Mouse (Mus musculus) adrenal gland, postnatal 10 days (tissue): ENCODE results near the gene Hps3. TPM values are rescaled to one million over a fixed set of nuclear protein-coding genes. Genes with fewer than 3 reads are reported as not detected.
"Not testable (repeated sequence)": the region's sequence is repeated elsewhere in the genome, so short reads cannot be mapped to it uniquely, and the experiment has no call there.

Source experiments
- DNase-seq: peaks from one replicate; pipeline ENCODE4 v3.0.0; 2021; ENCODE audit warnings: mixed read lengths
- total RNA-seq, 2 experiments: library from RNA; stranded (reverse); gene quantifications; 2 replicates each; pipeline ENCODE4 v1.2.3; 2021

The Hps3 gene
- total RNA-seq, 2 experiments from 2014 or later = 9.5 to 14.4 TPM

- no peak for DNase-seq
These were observed 27.8 kb downstream of the Hps3 start for GRCm38 (mm10) chr3:20007275-20007674.

- no peak for DNase-seq
These were observed 29.5 kb downstream of the Hps3 start for GRCm38 (mm10) chr3:20005611-20006010.

- no peak for DNase-seq
These were observed 30.7 kb downstream of the Hps3 start for GRCm38 (mm10) chr3:20004422-20004821.

GRCm38 (mm10) chr3:20002786-20003185, 32.3 kb downstream of the Hps3 start:
- peak; percentile 43 for DNase-seq

- no peak for DNase-seq
These were observed 34.3 kb downstream of the Hps3 start for GRCm38 (mm10) chr3:20000806-20001205.

- DNase-seq = no peak
These were observed 35.6 kb downstream of the Hps3 start for GRCm38 (mm10) chr3:19999551-19999950.

GRCm38 (mm10) chr3:19992388-19992787, 42.7 kb downstream of the Hps3 start:
- DNase-seq = no peak

GRCm38 (mm10) chr3:19990031-19990430, 45.1 kb downstream of the Hps3 start:
- no peak for DNase-seq

- no peak for DNase-seq
These were observed 49.0 kb downstream of the Hps3 start for GRCm38 (mm10) chr3:19986123-19986522.

GRCm38 (mm10) chr3:19982846-19983245, 52.3 kb downstream of the Hps3 start:
- no peak for DNase-seq

- no peak for DNase-seq
These were observed 54.0 kb downstream of the Hps3 start for GRCm38 (mm10) chr3:19981156-19981555.

GRCm38 (mm10) chr3:19978474-19978873, 56.6 kb downstream of the Hps3 start:
- DNase-seq = peak; percentile 30

GRCm38 (mm10) chr3:19966072-19966471, 69.0 kb downstream of the Hps3 start:
- no peak for DNase-seq

GRCm38 (mm10) chr3:19965239-19965638, 69.9 kb downstream of the Hps3 start:
- no peak for DNase-seq

- DNase-seq = no peak
These were observed 70.4 kb downstream of the Hps3 start for GRCm38 (mm10) chr3:19964625-19965188.

GRCm38 (mm10) chr3:19962769-19963513, 72.2 kb downstream of the Hps3 start:
- no peak for DNase-seq

- DNase-seq = no peak
These were observed 73.8 kb downstream of the Hps3 start for GRCm38 (mm10) chr3:19961341-19961740.

- no peak for DNase-seq
These were observed 74.5 kb downstream of the Hps3 start for GRCm38 (mm10) chr3:19960570-19961114.

GRCm38 (mm10) chr3:19958983-19959382, 76.1 kb downstream of the Hps3 start:
- no peak for DNase-seq

GRCm38 (mm10) chr3:19958031-19958430, 77.1 kb downstream of the Hps3 start:
- DNase-seq = no peak

GRCm38 (mm10) chr3:19956885-19957284, 78.2 kb downstream of the Hps3 start, which contains the start of gene Cp:
Gene Cp, plus strand, starts transcription at chr3:19957054.
- DNase-seq = no peak

- DNase-seq = peak; percentile 70
These were observed 81.2 kb downstream of the Hps3 start for GRCm38 (mm10) chr3:19953865-19954264.

GRCm38 (mm10) chr3:19953425-19953824, 81.7 kb downstream of the Hps3 start:
- no peak for DNase-seq

GRCm38 (mm10) chr3:19949401-19949800, 85.7 kb downstream of the Hps3 start:
- not testable (repeated sequence) for DNase-seq
